Mouse (Mus musculus) ovary, adult 2 months (tissue): ENCODE results near the gene 9530002B09Rik. TPM values are rescaled to one million over a fixed set of nuclear protein-coding genes. Genes with fewer than 3 reads are reported as not detected.

Experiments
- polyA plus RNA-seq: library from polyadenylated mRNA; depleted of rRNA; stranded (reverse); fragments of >200 nt; gene quantifications from 2 replicates; pipeline ENCODE4 v1.2.3, GENCODE M21; 2012; rRNA removed

The 9530002B09Rik gene
- polyA plus RNA-seq: not detected in 2 replicates

GRCm38 (mm10) chr4:122688975-122689374 lies at the start of gene 9530002B09Rik:
Gene 9530002B09Rik (plus strand): TSS chr4:122689275.

Other genes starting within 250 kb of the 9530002B09Rik start
- 27.8 and 33.5 TPM in 2 replicates for gene Ppt1, start 147.0 kb downstream of the 9530002B09Rik start, polyA plus RNA-seq
- 62.8 and 69.9 TPM in 2 replicates for gene Cap1, start 196.8 kb downstream of the 9530002B09Rik start, polyA plus RNA-seq